Mouse (Mus musculus) erythroid progenitor cell, adult 5-6 weeks (primary cell): ENCODE data around the gene Cx3cr1. TPM values are rescaled to one million over a fixed set of nuclear protein-coding genes. Genes with fewer than 3 reads are reported as not detected.
A peak's percentile ranks its signal among the peaks of the same experiment; 100 is the strongest.

Source experiments
- ATAC-seq: replicated peaks from 2 replicates; pipeline ENCODE4 v1.8.0; 2016; ENCODE audit warnings: moderate number of reproducible peaks, mild to moderate bottlenecking, moderate TSS enrichment, inconsistent platforms; ENCODE audit not compliant: poor library complexity, low FRiP score, severe bottlenecking
- total RNA-seq, 2 experiments: library from RNA; stranded (forward) in 1 of 2; stranded (reverse) in 1 of 2; fragments of 150-400 nt in 1 of 2; fragments of 186-747, 209-891 nt in 1 of 2; gene quantifications; 2 replicates each; pipeline versions ENCODE4 v1.2.3 to v1.2.4; 2015 to 2017; ENCODE audit warnings: low replicate concordance in 2 of 2

Gene Cx3cr1
- total RNA-seq, 2 experiments from 2014 or later = 2.5 to 4.2 TPM

GRCm38 (mm10) chr9:119962216-119962615, 107.5 kb downstream of the Cx3cr1 start:
- no peak for ATAC-seq

GRCm38 (mm10) chr9:119958835-119959234, 110.8 kb downstream of the Cx3cr1 start:
- no peak for ATAC-seq

GRCm38 (mm10) chr9:119951388-119951787, 118.3 kb downstream of the Cx3cr1 start:
- ATAC-seq = no peak

- ATAC-seq = no peak
These were observed 119.2 kb downstream of the Cx3cr1 start for GRCm38 (mm10) chr9:119950434-119950833.

- ATAC-seq = no peak
These were observed 120.9 kb downstream of the Cx3cr1 start for GRCm38 (mm10) chr9:119948804-119949203.

- ATAC-seq = no peak
These were observed 124.3 kb downstream of the Cx3cr1 start for GRCm38 (mm10) chr9:119945173-119945900.

GRCm38 (mm10) chr9:119943326-119943725, 126.4 kb downstream of the Cx3cr1 start:
- ATAC-seq = no peak

- ATAC-seq = no peak
These were observed 127.8 kb downstream of the Cx3cr1 start for GRCm38 (mm10) chr9:119941861-119942260.

GRCm38 (mm10) chr9:119941407-119941806, 128.3 kb downstream of the Cx3cr1 start:
- no peak for ATAC-seq

- ATAC-seq = no peak
These were observed 130.0 kb downstream of the Cx3cr1 start for GRCm38 (mm10) chr9:119939646-119940045.

GRCm38 (mm10) chr9:119938496-119938895, 131.2 kb downstream of the Cx3cr1 start:
- ATAC-seq = no peak

GRCm38 (mm10) chr9:119937005-119937773, 132.5 kb downstream of the Cx3cr1 start, which contains the start of the genes Gorasp1 and Ttc21a:
Gorasp1 (minus strand) TSS chr9:119937565.
Ttc21a (plus strand) TSS chr9:119937606.
- ATAC-seq = peak; percentile 92

- ATAC-seq = no peak
These were observed 136.0 kb downstream of the Cx3cr1 start for GRCm38 (mm10) chr9:119933675-119934074.

GRCm38 (mm10) chr9:119932358-119932757, 137.3 kb downstream of the Cx3cr1 start:
- ATAC-seq = no peak

GRCm38 (mm10) chr9:119926497-119926896, 143.2 kb downstream of the Cx3cr1 start:
- no peak for ATAC-seq

- ATAC-seq = no peak
These were observed 143.9 kb downstream of the Cx3cr1 start for GRCm38 (mm10) chr9:119925729-119926128.

GRCm38 (mm10) chr9:119925120-119925657, 144.5 kb downstream of the Cx3cr1 start:
- no peak for ATAC-seq

GRCm38 (mm10) chr9:119923462-119923861, 146.2 kb downstream of the Cx3cr1 start:
- ATAC-seq = no peak

- ATAC-seq = no peak
These were observed 149.8 kb downstream of the Cx3cr1 start for GRCm38 (mm10) chr9:119919858-119920257.

GRCm38 (mm10) chr9:119913087-119913838, 156.4 kb downstream of the Cx3cr1 start:
- no peak for ATAC-seq
